Mouse (Mus musculus) forebrain, postnatal 0 days (tissue): ENCODE data around the gene Yju2. TPM values are rescaled to one million over a fixed set of nuclear protein-coding genes. Genes with fewer than 3 reads are reported as not detected.

Source experiments
- ATAC-seq: fragments of 200-750 bp; cut with Nextera tagmentation; 2 replicates; pipeline ENCODE4 v1.8.0; 2017; ENCODE audit warnings: mild to moderate bottlenecking, moderate library complexity
- DNase-seq: peaks from one replicate; pipeline ENCODE4 v3.0.0-alpha.2; 2015
- H3K27ac ChIP-seq: fragments of 300-500 bp; sonication (generic); 2 replicates; pipeline ENCODE4 v1.5.1; 2014; ENCODE audit warnings: low read depth, mild to moderate bottlenecking, antibody characterized with exemption, low read length, moderate library complexity, mixed read lengths
- H3K27me3 ChIP-seq: fragments of 300-500 bp; sonication (generic); 2 replicates; pipeline ENCODE4 v1.6.1; 2014; ENCODE audit warnings: mild to moderate bottlenecking, low read length, mixed read lengths; ENCODE audit not compliant: insufficient read depth
- H3K36me3 ChIP-seq: fragments of 300-500 bp; sonication (generic); 2 replicates; pipeline ENCODE4 v1.6.1; 2014; ENCODE audit warnings: mild to moderate bottlenecking, moderate library complexity; ENCODE audit not compliant: insufficient read depth
- H3K4me1 ChIP-seq: fragments of 300-500 bp; sonication (generic); 2 replicates; pipeline ENCODE4 v1.6.1; 2014; ENCODE audit warnings: antibody characterized with exemption; ENCODE audit not compliant: insufficient read depth
- H3K4me2 ChIP-seq: fragments of 300-500 bp; sonication (generic); 2 replicates; pipeline ENCODE4 v1.6.1; 2014; ENCODE audit warnings: low read depth, mild to moderate bottlenecking, moderate library complexity
- H3K4me3 ChIP-seq: fragments of 300-500 bp; sonication (generic); 2 replicates; pipeline ENCODE4 v1.5.1; 2014; ENCODE audit warnings: low read depth, low read length, mixed read lengths
- H3K9ac ChIP-seq: fragments of 300-500 bp; sonication (generic); 2 replicates; pipeline ENCODE4 v1.6.1; 2014; ENCODE audit warnings: mild to moderate bottlenecking
- H3K9me3 ChIP-seq: fragments of 300-500 bp; sonication (generic); 2 replicates; pipeline ENCODE4 v1.6.1; 2016; ENCODE audit warnings: low read length
- CTCF ChIP-seq: sonication (generic); IDR thresholded peaks from 2 replicates; pipeline ENCODE4 v1.5.1; 2016; ENCODE audit warnings: antibody characterized with exemption, control low read depth, low read depth
- WGBS: fragments of 180-500 bp; shearing (Covaris S2); extraction: QIAGEN DNeasy Blood & Tissue Kit; methylation state at CpG from one replicate; pipeline ENCODE4 v1.1.7; 2014; 5-methylcytosine and 5-hydroxymethylcytosine counted together
- polyA plus RNA-seq: library from polyadenylated mRNA; unstranded; fragments of >200 nt; fragmentation: Nextera tagmentation; extraction: Ambion mirVana; gene quantifications from 2 replicates; pipeline ENCODE4 v1.2.1, GENCODE M21; 2015
- total RNA-seq: library from RNA; depleted of rRNA; stranded (reverse); fragments of >200 nt; gene quantifications from 2 replicates; pipeline ENCODE4 v1.2.3, GENCODE M21; 2014; rRNA removed

Yju2 gene
- total and polyA plus RNA-seq, 2 experiments from 2014 or later = 12.9 to 15.2 TPM

- peaks cover 18% of the 10 kb centered on the region for H3K4me1 ChIP-seq
- DNase-seq (no peak), ATAC-seq (no peak)
- no peak overlapping the region for H3K27ac ChIP-seq
- H3K4me2 ChIP-seq = no peak overlapping the region
- H3K9ac ChIP-seq = peak overlapping the region; percentile 31; the same call in 1 of the 2 replicates
- H3K27me3 ChIP-seq = no peaks in the 10 kb centered on the region
- WGBS = 83% methylated on average over 7 of the region's 7 CpGs
- no peaks in the 10 kb centered on the region for H3K9me3 ChIP-seq
- no peak for TF ChIP-seq CTCF
- H3K4me3 ChIP-seq = no peak overlapping the region
- H3K36me3 ChIP-seq = peaks cover 37% of the 10 kb centered on the region
These were observed 52.5 kb downstream of the Yju2 start for GRCm38 (mm10) chr17:56011441-56011840.

DNA sequence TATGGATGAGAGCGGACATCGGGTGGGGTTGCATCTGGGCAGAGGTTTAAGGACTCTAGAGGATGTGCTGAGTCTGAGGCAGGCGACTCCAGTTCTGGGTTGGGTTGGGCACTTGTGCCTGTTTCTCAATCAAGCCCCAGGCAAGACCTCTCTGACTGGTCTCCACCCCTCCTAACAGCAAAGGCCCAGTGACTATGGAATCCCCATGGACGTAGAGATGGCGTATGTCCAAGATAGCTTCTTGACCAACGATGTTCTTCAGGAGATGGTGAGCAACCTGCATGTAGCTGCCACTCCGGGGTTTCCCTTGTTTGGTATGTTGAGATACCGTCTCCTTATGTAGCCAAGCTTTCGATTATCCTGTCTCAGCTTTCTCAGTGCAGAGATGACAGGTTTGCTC is 56.4 kb downstream of the Yju2 start:
- H3K27me3 ChIP-seq = no peaks in the 10 kb centered on the region

GRCm38 (mm10) chr17:56016382-56016781 is 57.5 kb downstream of the Yju2 start:
- Histone ChIP-seq H3K9me3 (no peaks in the 10 kb centered on the region), H3K27me3 (no peaks in the 10 kb centered on the region), H3K4me3 (no peak overlapping the region), H3K36me3 (peaks cover 69% of the 10 kb centered on the region), H3K9ac (no peak overlapping the region), H3K27ac (no peak overlapping the region), H3K4me2 (no peak overlapping the region), H3K4me1 (no peaks in the 10 kb centered on the region)
- 87% methylated on average over 8 of the region's 8 CpGs for WGBS
- DNase-seq (no peak), ATAC-seq (no peak)
- TF ChIP-seq CTCF = no peak

More for the DNA sequence above, 56.4 kb downstream of the Yju2 start:
- WGBS = 95% methylated on average over 9 of the region's 9 CpGs
- Histone ChIP-seq H3K4me2 (no peak overlapping the region), H3K9me3 (no peaks in the 10 kb centered on the region), H3K4me1 (peaks cover 7% of the 10 kb centered on the region; the same call in 1 of the 2 replicates), H3K27ac (no peak overlapping the region), H3K4me3 (no peak overlapping the region), H3K36me3 (peaks cover 69% of the 10 kb centered on the region), H3K9ac (no peak overlapping the region)
- no peak for DNase-seq
- no peak for ATAC-seq
- TF ChIP-seq CTCF = no peak

- H3K4me1 ChIP-seq = no peaks in the 10 kb centered on the region
- no peak overlapping the region for H3K4me2 ChIP-seq
- DNase-seq (no peak), ATAC-seq (no peak)
- no peaks in the 10 kb centered on the region for H3K27me3 ChIP-seq
- no peak overlapping the region for H3K9ac ChIP-seq
- WGBS = 78% methylated on average over 15 of the region's 15 CpGs
- H3K4me3 ChIP-seq = no peak overlapping the region
- no peak for TF ChIP-seq CTCF
- no peak overlapping the region for H3K27ac ChIP-seq
- H3K9me3 ChIP-seq = no peaks in the 10 kb centered on the region
- H3K36me3 ChIP-seq = peaks cover 61% of the 10 kb centered on the region
These were observed 58.2 kb downstream of the Yju2 start for GRCm38 (mm10) chr17:56016793-56017785.

DNA sequence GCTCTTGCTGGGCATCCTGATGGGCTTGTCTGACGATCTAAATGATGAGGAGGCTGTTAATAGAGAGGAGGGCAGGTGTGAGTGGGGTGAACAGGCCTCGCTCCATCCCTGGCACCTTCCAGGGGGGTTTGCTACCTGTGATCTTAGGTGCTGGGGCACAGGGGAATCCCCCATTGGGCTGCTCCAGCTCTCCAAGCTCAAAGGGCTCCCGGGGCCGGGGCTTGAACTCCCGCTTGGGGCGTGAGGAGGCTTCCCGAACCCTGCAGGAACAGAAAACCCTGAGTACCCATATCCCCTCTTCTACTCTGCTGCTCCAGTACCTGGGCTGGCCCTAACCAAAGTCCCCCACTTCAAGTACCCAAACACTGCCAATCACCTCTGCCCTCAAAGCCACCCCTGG is 58.9 kb downstream of the Yju2 start:
- 91% methylated on average over 7 of the region's 7 CpGs for WGBS
- H3K9ac ChIP-seq = no peak overlapping the region
- no peak for ATAC-seq
- peaks cover 57% of the 10 kb centered on the region for H3K36me3 ChIP-seq
- DNase-seq = no peak
- no peaks in the 10 kb centered on the region for H3K4me1 ChIP-seq
- H3K27me3 ChIP-seq = no peaks in the 10 kb centered on the region
- H3K4me2 ChIP-seq = no peak overlapping the region
- H3K9me3 ChIP-seq = no peaks in the 10 kb centered on the region
- peak overlapping the region; percentile 35; the same call in 1 of the 2 replicates for H3K27ac ChIP-seq
- TF ChIP-seq CTCF = no peak
- no peak overlapping the region for H3K4me3 ChIP-seq

Other genes starting within 250 kb of the Yju2 start
- 8.6 and 10.6 TPM in 2 replicates for gene Pot1b, start 246.5 kb upstream of the Yju2 start, total RNA-seq
- 1.1 and 1.8 TPM in 2 replicates for gene Pot1b, start 246.5 kb upstream of the Yju2 start, polyA plus RNA-seq
- gene Adgre4, start 209.1 kb upstream of the Yju2 start, total RNA-seq = 0.05 TPM in 1 of 2 replicates, not detected in the other
- 0.07 TPM in 1 of 2 replicates, not detected in the other for gene Adgre4, start 209.1 kb upstream of the Yju2 start, polyA plus RNA-seq
- gene Zfp119a, start 80.2 kb upstream of the Yju2 start, total RNA-seq = 8.8 and 15.1 TPM in 2 replicates
- 4.6 and 6.9 TPM in 2 replicates for gene Zfp119a, start 80.2 kb upstream of the Yju2 start, polyA plus RNA-seq
- gene Zfp959, start 67.0 kb upstream of the Yju2 start, total RNA-seq = 11.5 and 14.9 TPM in 2 replicates
- gene Zfp959, start 67.0 kb upstream of the Yju2 start, polyA plus RNA-seq = 6.2 and 8.4 TPM in 2 replicates
- gene Zfp119b, start 9.6 kb upstream of the Yju2 start, total RNA-seq = 5.7 and 6.5 TPM in 2 replicates
- gene Zfp119b, start 9.6 kb upstream of the Yju2 start, polyA plus RNA-seq = 5.4 and 6.0 TPM in 2 replicates
- gene Ebi3, start 6.5 kb upstream of the Yju2 start, total RNA-seq = 2.1 and 3.4 TPM in 2 replicates
- gene Ebi3, start 6.5 kb upstream of the Yju2 start, polyA plus RNA-seq = 6.4 and 7.7 TPM in 2 replicates
- 124 and 152 TPM in 2 replicates for gene Shd, start 11.4 kb downstream of the Yju2 start, total RNA-seq
- 106 and 116 TPM in 2 replicates for gene Shd, start 11.4 kb downstream of the Yju2 start, polyA plus RNA-seq
- 106 and 113 TPM in 2 replicates for gene Fsd1, start 27.4 kb downstream of the Yju2 start, total RNA-seq
- 162 and 169 TPM in 2 replicates for gene Fsd1, start 27.4 kb downstream of the Yju2 start, polyA plus RNA-seq
- gene Stap2, start 46.5 kb downstream of the Yju2 start, total RNA-seq = 2.2 and 4.5 TPM in 2 replicates
- gene Stap2, start 46.5 kb downstream of the Yju2 start, polyA plus RNA-seq = 4.0 and 4.3 TPM in 2 replicates
- gene Mpnd, start 46.6 kb downstream of the Yju2 start, total RNA-seq = 155 and 159 TPM in 2 replicates
- 99.0 and 110 TPM in 2 replicates for gene Mpnd, start 46.6 kb downstream of the Yju2 start, polyA plus RNA-seq
- 65.1 and 74.5 TPM in 2 replicates for gene Sh3gl1, start 77.5 kb downstream of the Yju2 start, total RNA-seq
- 93.2 and 99.0 TPM in 2 replicates for gene Sh3gl1, start 77.5 kb downstream of the Yju2 start, polyA plus RNA-seq
- gene Chaf1a, start 81.3 kb downstream of the Yju2 start, total RNA-seq = 4.7 and 5.9 TPM in 2 replicates
- 4.5 and 4.6 TPM in 2 replicates for gene Chaf1a, start 81.3 kb downstream of the Yju2 start, polyA plus RNA-seq
- gene Ubxn6, start 115.9 kb downstream of the Yju2 start, total RNA-seq = 90.3 and 109 TPM in 2 replicates
- 88.1 and 88.6 TPM in 2 replicates for gene Ubxn6, start 115.9 kb downstream of the Yju2 start, polyA plus RNA-seq
- gene Hdgfl2, start 120.5 kb downstream of the Yju2 start, total RNA-seq = 79.9 and 96.4 TPM in 2 replicates
- gene Hdgfl2, start 120.5 kb downstream of the Yju2 start, polyA plus RNA-seq = 99.9 and 114 TPM in 2 replicates
- gene Plin4, start 150.7 kb downstream of the Yju2 start, total RNA-seq = 0.08 and 0.52 TPM in 2 replicates
- 0.02 TPM in 1 of 2 replicates, not detected in the other for gene Plin4, start 150.7 kb downstream of the Yju2 start, polyA plus RNA-seq
- gene Plin5, start 158.5 kb downstream of the Yju2 start, total RNA-seq = 2.7 and 3.2 TPM in 2 replicates
- gene Plin5, start 158.5 kb downstream of the Yju2 start, polyA plus RNA-seq = 2.4 and 3.9 TPM in 2 replicates
- not detected in 2 replicates for gene Lrg1, start 162.9 kb downstream of the Yju2 start, total RNA-seq
- gene Lrg1, start 162.9 kb downstream of the Yju2 start, polyA plus RNA-seq = 0.33 and 0.46 TPM in 2 replicates
- 71.0 and 76.4 TPM in 2 replicates for gene Sema6b, start 181.2 kb downstream of the Yju2 start, total RNA-seq
- 15.6 and 18.1 TPM in 2 replicates for gene Sema6b, start 181.2 kb downstream of the Yju2 start, polyA plus RNA-seq
- 11.0 and 12.8 TPM in 2 replicates for gene Tnfaip8l1, start 203.4 kb downstream of the Yju2 start, total RNA-seq
- gene Tnfaip8l1, start 203.4 kb downstream of the Yju2 start, polyA plus RNA-seq = 8.6 TPM in 2 replicates
- gene Mydgf, start 224.8 kb downstream of the Yju2 start, total RNA-seq = 52.3 and 65.1 TPM in 2 replicates
- 65.7 and 75.0 TPM in 2 replicates for gene Mydgf, start 224.8 kb downstream of the Yju2 start, polyA plus RNA-seq